ENCODE assay signal across 8 mouse cellular contexts in the genomic region with DNA sequence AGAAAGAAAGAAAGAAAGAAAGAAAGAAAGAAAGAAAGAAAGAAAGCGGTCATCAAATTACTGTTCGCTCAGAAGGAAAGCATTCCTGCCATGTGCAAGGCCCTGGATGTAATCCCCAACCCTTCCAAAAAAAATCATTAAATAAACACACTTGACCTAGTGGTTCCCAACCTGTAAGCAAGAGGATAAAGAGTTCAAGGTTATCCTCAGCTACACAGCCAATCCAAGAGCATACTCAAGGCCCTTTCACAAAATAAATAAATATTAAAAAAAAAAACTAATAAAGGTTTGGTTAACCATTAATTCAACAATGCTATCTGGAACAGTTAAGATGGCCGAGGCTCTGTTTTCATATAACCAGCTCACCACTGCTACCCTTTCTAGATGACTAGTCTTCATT. TPM values are rescaled to one million over a fixed set of nuclear protein-coding genes. Genes with fewer than 3 reads are reported as not detected.
A peak's percentile ranks its signal among the peaks of the same experiment; 100 is the strongest.
DNase-seq lines count a peak whose midpoint lies in the region; ATAC-seq and TF ChIP-seq lines count a peak whose summit lies in the region.

No protein-coding gene starts in this region.

- H3K9me3 ChIP-seq in heart, postnatal 0 days (replicated peaks; ENCODE audit: control insufficient read depth, low read length), result no peaks in the 10 kb centered on the region
- no peaks in the 10 kb centered on the region for H3K9me3 ChIP-seq in hindbrain, embryonic 15.5 days
- no peaks in the 10 kb centered on the region for H3K9me3 ChIP-seq in midbrain, embryonic 14.5 days (ENCODE audit: control insufficient read depth, low read length)

- peaks cover 10% of the 10 kb centered on the region; the same call in 1 of the 2 replicates for H3K4me1 ChIP-seq in heart, postnatal 0 days (ENCODE audit: control insufficient read depth, insufficient read depth)
- peaks cover 7% of the 10 kb centered on the region; the same call in 1 of the 2 replicates for H3K4me1 ChIP-seq in cortical plate, adult 2 months (ENCODE audit: control insufficient read depth, insufficient read depth, low read length)
- H3K4me1 ChIP-seq in hindbrain, embryonic 15.5 days (replicated peaks), result peaks cover 27% of the 10 kb centered on the region
- H3K4me1 ChIP-seq in midbrain, embryonic 14.5 days (ENCODE audit: control insufficient read depth, insufficient read depth, low read length), result peaks cover 23% of the 10 kb centered on the region

- TF ChIP-seq EP300 in heart, postnatal 0 days (IDR thresholded peaks at IDR 0.05; ENCODE audit: low read depth), result no peak

- peak overlapping the region; percentile 100 for H3K4me2 ChIP-seq in heart, postnatal 0 days (ENCODE audit: low read depth, low read length)
- H3K4me2 ChIP-seq in hindbrain, embryonic 15.5 days, result peak overlapping the region; percentile 91
- H3K4me2 ChIP-seq in midbrain, embryonic 14.5 days (ENCODE audit: low read length), result peak overlapping the region; percentile 97

- no peak for DNase-seq in heart, postnatal 0 days (ENCODE audit: low spot score)
- no peak for DNase-seq in heart, adult 11 months
- no peak for DNase-seq in midbrain, embryonic 14.5 days
- no peak for DNase-seq in layer of hippocampus, adult 11-12 months (ENCODE audit: low spot score)
- DNase-seq in embryo, embryonic 10.5 days (ENCODE audit: low spot score), result no peak
- no peak for DNase-seq in ovary, postnatal 10 days (ENCODE audit: low spot score)

- H3K9ac ChIP-seq in heart, postnatal 0 days (replicated peaks; ENCODE audit: low read depth, low read length), result no peak overlapping the region
- peak overlapping the region; percentile 52 for H3K9ac ChIP-seq in hindbrain, embryonic 15.5 days
- peak overlapping the region; percentile 54; the same call in 1 of the 2 replicates for H3K9ac ChIP-seq in midbrain, embryonic 14.5 days (replicated peaks; ENCODE audit: low read length)

- peaks cover 15% of the 10 kb centered on the region for H3K27me3 ChIP-seq in heart, postnatal 0 days (ENCODE audit: control insufficient read depth, insufficient read depth, low read length)
- H3K27me3 ChIP-seq in hindbrain, embryonic 15.5 days, result no peaks in the 10 kb centered on the region
- H3K27me3 ChIP-seq in midbrain, embryonic 14.5 days (ENCODE audit: control insufficient read depth, insufficient read depth, low read length), result no peaks in the 10 kb centered on the region

- peak overlapping the region; percentile 79 for H3K4me3 ChIP-seq in heart, postnatal 0 days (ENCODE audit: low read depth, low read length)
- peak overlapping the region; percentile 55; the same call in 1 of the 2 replicates for H3K4me3 ChIP-seq in cortical plate, adult 2 months (ENCODE audit: insufficient read depth, low read length)
- peak overlapping the region; percentile 81 for H3K4me3 ChIP-seq in hindbrain, embryonic 15.5 days
- peak overlapping the region; percentile 77 for H3K4me3 ChIP-seq in midbrain, embryonic 14.5 days (replicated peaks; ENCODE audit: low read depth, low read length)

- H3K36me3 ChIP-seq in heart, postnatal 0 days (replicated peaks; ENCODE audit: control insufficient read depth, insufficient read depth, low read length), result no peaks in the 10 kb centered on the region
- H3K36me3 ChIP-seq in hindbrain, embryonic 15.5 days, result no peaks in the 10 kb centered on the region
- H3K36me3 ChIP-seq in midbrain, embryonic 14.5 days (ENCODE audit: control insufficient read depth, insufficient read depth, low read length), result no peaks in the 10 kb centered on the region

- no peak for TF ChIP-seq CTCF in heart, postnatal 0 days (IDR thresholded peaks at IDR 0.05; ENCODE audit: low read depth)
- no peak for TF ChIP-seq CTCF in cortical plate, adult 2 months (IDR thresholded peaks at IDR 0.05; ENCODE audit: extremely low read depth, insufficient read depth, low read length)

- ATAC-seq in heart, postnatal 0 days (ENCODE audit: insufficient read depth, low read depth), result no peak
- no peak for ATAC-seq in hindbrain, embryonic 15.5 days (ENCODE audit: low FRiP score, low read depth)
- ATAC-seq in midbrain, embryonic 14.5 days (ENCODE audit: low FRiP score, low TSS enrichment), result no peak

- no peak for TF ChIP-seq POLR2A in cortical plate, adult 2 months (IDR thresholded peaks at IDR 0.05; ENCODE audit: extremely low read depth, insufficient read depth, low read length)

- no peak overlapping the region for H3K27ac ChIP-seq in heart, postnatal 0 days (ENCODE audit: low read depth)
- H3K27ac ChIP-seq in cortical plate, adult 2 months (ENCODE audit: insufficient read depth, low read length), result 0 out of 2 replicates have a peak overlapping the region, but pooled peaks have one; percentile 13
- peak overlapping the region; percentile 94 for H3K27ac ChIP-seq in hindbrain, embryonic 15.5 days (replicated peaks)
- peak overlapping the region; percentile 95 for H3K27ac ChIP-seq in midbrain, embryonic 14.5 days (replicated peaks; ENCODE audit: low read depth, low read length)

- WGBS in heart, postnatal 0 days, result 77% methylated on average over 3 of the region's 3 CpGs
- 66% methylated on average over 3 of the region's 3 CpGs for WGBS in hindbrain, embryonic 15.5 days
- 78% methylated on average over 3 of the region's 3 CpGs for WGBS in midbrain, embryonic 14.5 days

RNA-seq across cellular contexts. Expression of a gene that starts 0.8 kb away (rescaled TPM):
- 2.1 and 5.9 TPM in 2 replicates for total RNA-seq in heart, postnatal 0 days (2014; rRNA removed; ENCODE audit: low replicate concordance)
- 3.4 and 5.2 TPM in 2 replicates for polyA plus RNA-seq in heart, postnatal 0 days (2015; fragmentation: Nextera tagmentation; extraction: Ambion mirVana)
- 9.3 and 10.5 TPM in 2 replicates for polyA plus RNA-seq in cortical plate, adult 2 months (2012; rRNA removed)
- 19.1 and 21.1 TPM in 2 replicates for polyA plus RNA-seq in hindbrain, embryonic 15.5 days (2015; fragmentation: Nextera tagmentation; extraction: Ambion mirVana)
- 30.6 and 32.7 TPM in 2 replicates for polyA plus RNA-seq in midbrain, embryonic 14.5 days (2014; fragmentation: Nextera tagmentation; extraction: Ambion mirVana)

RNA-seq across cellular contexts. Expression of a gene that starts 19.0 kb away (rescaled TPM):
- total RNA-seq in heart, postnatal 0 days (2014; rRNA removed; ENCODE audit: low replicate concordance), result 5.6 and 8.7 TPM in 2 replicates
- 1.4 and 1.9 TPM in 2 replicates for polyA plus RNA-seq in heart, postnatal 0 days (2015; fragmentation: Nextera tagmentation; extraction: Ambion mirVana)
- 5.8 and 6.2 TPM in 2 replicates for polyA plus RNA-seq in cortical plate, adult 2 months (2012; rRNA removed)
- polyA plus RNA-seq in hindbrain, embryonic 15.5 days (2015; fragmentation: Nextera tagmentation; extraction: Ambion mirVana), result 6.7 and 8.1 TPM in 2 replicates
- polyA plus RNA-seq in midbrain, embryonic 14.5 days (2014; fragmentation: Nextera tagmentation; extraction: Ambion mirVana), result 5.6 and 7.3 TPM in 2 replicates

RNA-seq across cellular contexts. Expression of a gene that starts 27.1 kb away (rescaled TPM):
- total RNA-seq in heart, postnatal 0 days (2014; rRNA removed; ENCODE audit: low replicate concordance), result 11.1 and 13.2 TPM in 2 replicates
- polyA plus RNA-seq in heart, postnatal 0 days (2015; fragmentation: Nextera tagmentation; extraction: Ambion mirVana), result 2.4 and 2.7 TPM in 2 replicates
- 2.7 and 3.0 TPM in 2 replicates for polyA plus RNA-seq in cortical plate, adult 2 months (2012; rRNA removed)
- polyA plus RNA-seq in hindbrain, embryonic 15.5 days (2015; fragmentation: Nextera tagmentation; extraction: Ambion mirVana), result 5.8 and 6.6 TPM in 2 replicates
- polyA plus RNA-seq in midbrain, embryonic 14.5 days (2014; fragmentation: Nextera tagmentation; extraction: Ambion mirVana), result 4.7 and 8.5 TPM in 2 replicates
